Mouse (Mus musculus) cortical plate, adult 2 months (tissue): ENCODE measurements around the gene Adamts9.

ENCODE experiments used
- CTCF ChIP-seq: fragments of 200-500 bp; IDR thresholded peaks from 2 replicates; pipeline ENCODE4 v1.5.1; 2011; ENCODE audit warnings: mild to moderate bottlenecking, control low read depth, low read length; ENCODE audit not compliant: insufficient read depth; ENCODE audit errors: extremely low read depth
- POLR2A ChIP-seq: fragments of 200-500 bp; IDR thresholded peaks from 2 replicates; pipeline ENCODE4 v1.6.1; 2011; ENCODE audit warnings: mild to moderate bottlenecking, low read length, control low read depth; ENCODE audit not compliant: insufficient read depth; ENCODE audit errors: extremely low read depth

DNA sequence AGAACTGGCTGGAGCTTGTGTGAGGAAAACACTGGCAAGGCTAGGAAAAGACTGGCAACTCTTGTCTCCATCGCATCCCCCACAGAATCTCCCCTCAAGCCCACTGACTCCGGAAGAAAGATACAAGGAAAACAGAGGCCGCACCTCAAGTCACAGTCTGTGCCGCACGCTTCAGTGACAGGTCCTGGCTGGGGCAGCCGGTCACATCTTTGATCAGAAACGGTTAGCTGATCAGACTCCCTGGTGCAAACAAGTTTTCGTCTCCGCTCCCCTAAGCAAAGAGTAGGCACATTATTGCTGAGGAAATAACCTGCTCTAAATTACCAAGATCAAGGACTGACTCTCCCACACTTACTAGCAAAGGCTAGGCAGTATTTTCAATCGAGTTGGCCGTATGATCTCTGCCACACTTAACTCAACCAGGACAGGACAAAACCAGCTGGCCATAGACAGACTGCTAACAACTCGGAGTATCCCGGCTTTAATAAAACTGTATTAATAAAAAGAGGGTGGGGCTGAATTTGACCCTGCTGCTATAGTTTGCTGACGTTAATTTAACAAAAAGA, 63.5 kb downstream of the Adamts9 start:
- TF ChIP-seq POLR2A, result no peak
- TF ChIP-seq CTCF, result no peak
